Mouse (Mus musculus): ENCODE measurements around the gene Nabp2.

DNA sequence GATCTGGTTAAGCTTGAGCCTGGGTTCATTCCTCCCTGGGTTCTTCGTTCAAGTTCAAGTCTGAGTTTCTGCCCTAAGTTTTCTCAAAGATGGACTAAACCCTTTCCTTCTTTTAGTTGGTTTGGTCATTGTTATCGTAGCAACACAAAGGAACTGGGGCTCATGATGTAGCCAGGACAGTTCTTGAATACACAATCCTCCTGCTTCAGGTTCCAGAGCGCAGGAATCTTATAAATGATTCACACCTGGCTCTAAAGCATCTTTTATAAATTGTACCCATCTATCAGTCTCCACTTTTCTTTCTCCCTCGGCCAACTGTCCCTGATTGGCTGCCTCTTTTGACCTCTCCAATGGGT, 35.2 kb downstream of the Nabp2 start:
- no peak for TF ChIP-seq CTCF (IDR thresholded peaks at IDR 0.05; ENCODE audit: extremely low read depth, insufficient read length, insufficient replicate concordance, low read depth, low read length)
- TF ChIP-seq POLR2A (IDR thresholded peaks at IDR 0.05; ENCODE audit: low read depth, low read length) = no peak
